Mouse (Mus musculus) activated CD4-positive, CD25-positive, alpha-beta regulatory T cell (primary cell): ENCODE measurements around the gene Sox3. TPM values are rescaled to one million over a fixed set of nuclear protein-coding genes. Genes with fewer than 3 reads are reported as not detected.

ENCODE experiments used
- polyA plus RNA-seq, 2 experiments: library from polyadenylated mRNA; unstranded; fragments of 100-300 nt; shearing (Covaris generic); gene quantifications; one replicate each; pipeline ENCODE4 v1.2.1; 2017

The Sox3 gene
- polyA plus RNA-seq = not detected

DNA sequence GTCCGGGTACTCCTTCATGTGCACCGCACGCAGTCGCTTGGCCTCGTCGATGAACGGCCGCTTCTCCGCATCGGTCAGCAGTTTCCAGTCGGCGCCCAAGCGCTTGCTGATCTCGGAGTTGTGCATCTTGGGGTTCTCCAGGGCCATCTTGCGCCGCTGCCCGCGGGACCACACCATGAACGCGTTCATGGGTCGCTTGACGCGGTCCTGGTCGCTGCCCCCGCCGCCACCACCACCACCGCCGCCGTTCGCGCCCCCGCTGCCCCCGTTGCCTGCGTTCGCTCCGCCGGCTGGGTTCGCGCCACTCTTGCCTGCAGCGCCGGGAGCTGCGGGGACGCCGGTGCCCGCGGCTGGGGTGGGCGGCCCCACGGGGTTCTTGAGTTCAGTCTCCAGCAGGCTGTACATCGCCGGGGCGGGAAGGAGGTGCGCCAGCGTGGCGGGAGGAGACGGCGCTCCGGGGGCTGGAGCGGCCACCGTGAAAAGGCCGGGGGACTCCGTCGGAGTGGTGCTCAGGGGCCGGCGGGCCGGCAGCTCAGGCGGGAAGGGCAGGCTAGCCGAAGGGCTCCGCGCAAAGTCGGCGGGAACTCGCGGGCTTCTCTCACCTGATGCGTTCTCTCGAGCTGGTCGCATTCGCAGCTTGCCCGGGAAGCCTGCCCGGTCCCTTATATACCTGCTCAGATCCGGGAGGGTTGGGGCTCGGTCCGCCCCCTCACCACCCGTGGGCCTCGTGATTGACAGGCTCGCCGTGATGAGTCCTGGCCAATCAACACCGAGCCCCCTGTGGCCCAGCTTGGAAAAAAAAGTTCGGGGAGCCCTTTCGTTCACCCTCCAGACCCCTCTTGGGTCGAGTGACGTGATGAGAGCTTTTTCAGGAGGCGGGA, at the start of gene Sox3:
Sox3 (minus strand) TSS at position 630 of the 881 bp plus-strand sequence.

